Mouse (Mus musculus): ENCODE data around the gene Eftud2. TPM values are rescaled to one million over a fixed set of nuclear protein-coding genes. Genes with fewer than 3 reads are reported as not detected.

Eftud2 gene
- polyA plus RNA-seq, 1 experiment from 2014 or later: 250 TPM

- peaks cover 1% of the 10 kb centered on the region; the same call in 1 of the 2 replicates for H3K4me1 ChIP-seq (ENCODE audit: control insufficient read depth, insufficient read depth, low read length)
- H3K4me2 ChIP-seq (replicated peaks; ENCODE audit: low read depth, low read length): no peak overlapping the region
- no peaks in the 10 kb centered on the region for H3K9me3 ChIP-seq (ENCODE audit: control insufficient read depth, low read length)
- H3K27ac ChIP-seq (ENCODE audit: low read depth, low read length): no peak overlapping the region
- H3K4me3 ChIP-seq (ENCODE audit: low read length): no peak overlapping the region
- no peaks in the 10 kb centered on the region for H3K36me3 ChIP-seq (ENCODE audit: control insufficient read depth, insufficient read depth, low read length)
- H3K27me3 ChIP-seq (ENCODE audit: control insufficient read depth, insufficient read depth, low read length): no peaks in the 10 kb centered on the region
- WGBS: 70% methylated on average over 3 of the region's 3 CpGs
- no peak overlapping the region for H3K9ac ChIP-seq (ENCODE audit: low read depth, low read length)
- ATAC-seq (ENCODE audit: low FRiP score, low TSS enrichment): no peak
Observed at GRCm38 (mm10) chr11:102888135-102888534, 7.3 kb upstream of the Eftud2 start.

GRCm38 (mm10) chr11:102887433-102887832, 6.6 kb upstream of the Eftud2 start:
- Histone ChIP-seq H3K9ac (ENCODE audit: low read depth, low read length) (no peak overlapping the region), H3K9me3 (ENCODE audit: control insufficient read depth, low read length) (no peaks in the 10 kb centered on the region), H3K27ac (ENCODE audit: low read depth, low read length) (no peak overlapping the region), H3K36me3 (ENCODE audit: control insufficient read depth, insufficient read depth, low read length) (no peaks in the 10 kb centered on the region), H3K27me3 (ENCODE audit: control insufficient read depth, insufficient read depth, low read length) (no peaks in the 10 kb centered on the region), H3K4me3 (ENCODE audit: low read length) (no peak overlapping the region), H3K4me1 (ENCODE audit: control insufficient read depth, insufficient read depth, low read length) (no peaks in the 10 kb centered on the region), H3K4me2 (replicated peaks; ENCODE audit: low read depth, low read length) (no peak overlapping the region)
- no peak for ATAC-seq (ENCODE audit: low FRiP score, low TSS enrichment)
- 75% methylated on average over 5 of the region's 5 CpGs for WGBS

GRCm38 (mm10) chr11:102884616-102885219, 3.9 kb upstream of the Eftud2 start, which contains the start of gene Fam187a:
Gene Fam187a, plus strand, starts transcription at chr11:102885169.
- Histone ChIP-seq H3K4me2 (replicated peaks; ENCODE audit: low read depth, low read length) (no peak within 1 kb of the TSS), H3K27ac (ENCODE audit: low read depth, low read length) (no peak within 1 kb of the TSS), H3K27me3 (ENCODE audit: control insufficient read depth, insufficient read depth, low read length) (no peaks in the 10 kb centered on the region), H3K4me3 (ENCODE audit: low read length) (no peak within 1 kb of the TSS), H3K9me3 (ENCODE audit: control insufficient read depth, low read length) (no peaks in the 10 kb centered on the region), H3K4me1 (ENCODE audit: control insufficient read depth, insufficient read depth, low read length) (peaks cover 7% of the 10 kb centered on the region; the same call in 1 of the 2 replicates), H3K9ac (ENCODE audit: low read depth, low read length) (no peak within 1 kb of the TSS), H3K36me3 (ENCODE audit: control insufficient read depth, insufficient read depth, low read length) (no peaks in the 10 kb centered on the region)
- no peak for ATAC-seq (ENCODE audit: low FRiP score, low TSS enrichment)
- WGBS: 56% methylated on average over 10 of the region's 10 CpGs

GRCm38 (mm10) chr11:102881314-102882198, 771 bp upstream of the Eftud2 start:
- WGBS: 19% methylated on average over 13 of the region's 13 CpGs
- H3K4me2 ChIP-seq (replicated peaks; ENCODE audit: low read depth, low read length): peak overlapping the region; percentile 61
- H3K4me3 ChIP-seq (ENCODE audit: low read length): peak overlapping the region; percentile 73
- peak overlapping the region; percentile 75 for H3K9ac ChIP-seq (ENCODE audit: low read depth, low read length)
- H3K27me3 ChIP-seq (ENCODE audit: control insufficient read depth, insufficient read depth, low read length): no peaks in the 10 kb centered on the region
- ATAC-seq (ENCODE audit: low FRiP score, low TSS enrichment): peak; percentile 24
- peaks cover 14% of the 10 kb centered on the region for H3K36me3 ChIP-seq (ENCODE audit: control insufficient read depth, insufficient read depth, low read length)
- H3K9me3 ChIP-seq (ENCODE audit: control insufficient read depth, low read length): no peaks in the 10 kb centered on the region
- no peak overlapping the region for H3K27ac ChIP-seq (ENCODE audit: low read depth, low read length)
- H3K4me1 ChIP-seq (ENCODE audit: control insufficient read depth, insufficient read depth, low read length): peaks cover 15% of the 10 kb centered on the region

- peak overlapping the region; percentile 61 for H3K4me2 ChIP-seq (replicated peaks; ENCODE audit: low read depth, low read length)
- WGBS: 52% methylated on average over 2 of the region's 2 CpGs
- no peaks in the 10 kb centered on the region for H3K27me3 ChIP-seq (ENCODE audit: control insufficient read depth, insufficient read depth, low read length)
- no peak for ATAC-seq (ENCODE audit: low FRiP score, low TSS enrichment)
- no peaks in the 10 kb centered on the region for H3K9me3 ChIP-seq (ENCODE audit: control insufficient read depth, low read length)
- peak overlapping the region; percentile 73 for H3K4me3 ChIP-seq (ENCODE audit: low read length)
- H3K9ac ChIP-seq (ENCODE audit: low read depth, low read length): peak overlapping the region; percentile 75; the same call in 1 of the 2 replicates
- H3K27ac ChIP-seq (ENCODE audit: low read depth, low read length): no peak overlapping the region
- H3K4me1 ChIP-seq (ENCODE audit: control insufficient read depth, insufficient read depth, low read length): peaks cover 15% of the 10 kb centered on the region
- H3K36me3 ChIP-seq (ENCODE audit: control insufficient read depth, insufficient read depth, low read length): peaks cover 33% of the 10 kb centered on the region
Observed at GRCm38 (mm10) chr11:102879558-102879957, 1.2 kb downstream of the Eftud2 start.

GRCm38 (mm10) chr11:102874801-102875334, 5.9 kb downstream of the Eftud2 start:
- Histone ChIP-seq H3K27me3 (ENCODE audit: control insufficient read depth, insufficient read depth, low read length) (no peaks in the 10 kb centered on the region), H3K9ac (ENCODE audit: low read depth, low read length) (no peak overlapping the region), H3K9me3 (ENCODE audit: control insufficient read depth, low read length) (no peaks in the 10 kb centered on the region), H3K4me2 (replicated peaks; ENCODE audit: low read depth, low read length) (no peak overlapping the region), H3K4me1 (ENCODE audit: control insufficient read depth, insufficient read depth, low read length) (peaks cover 9% of the 10 kb centered on the region), H3K27ac (ENCODE audit: low read depth, low read length) (no peak overlapping the region), H3K36me3 (ENCODE audit: control insufficient read depth, insufficient read depth, low read length) (peaks cover 66% of the 10 kb centered on the region), H3K4me3 (ENCODE audit: low read length) (no peak overlapping the region)
- 89% methylated on average over 7 of the region's 7 CpGs for WGBS
- no peak for ATAC-seq (ENCODE audit: low FRiP score, low TSS enrichment)

- Histone ChIP-seq H3K4me3 (ENCODE audit: low read length) (no peak overlapping the region), H3K4me1 (ENCODE audit: control insufficient read depth, insufficient read depth, low read length) (no peaks in the 10 kb centered on the region), H3K9me3 (ENCODE audit: control insufficient read depth, low read length) (no peaks in the 10 kb centered on the region), H3K27ac (ENCODE audit: low read depth, low read length) (no peak overlapping the region), H3K4me2 (replicated peaks; ENCODE audit: low read depth, low read length) (no peak overlapping the region), H3K27me3 (ENCODE audit: control insufficient read depth, insufficient read depth, low read length) (no peaks in the 10 kb centered on the region), H3K9ac (ENCODE audit: low read depth, low read length) (no peak overlapping the region), H3K36me3 (ENCODE audit: control insufficient read depth, insufficient read depth, low read length) (peaks cover 93% of the 10 kb centered on the region)
- WGBS: 41% methylated on average over 4 of the region's 4 CpGs
- ATAC-seq (ENCODE audit: low FRiP score, low TSS enrichment): no peak
Observed at GRCm38 (mm10) chr11:102864272-102864671, 16.5 kb downstream of the Eftud2 start.

GRCm38 (mm10) chr11:102859933-102860332, 20.9 kb downstream of the Eftud2 start:
- Histone ChIP-seq H3K4me2 (replicated peaks; ENCODE audit: low read depth, low read length) (no peak overlapping the region), H3K4me1 (ENCODE audit: control insufficient read depth, insufficient read depth, low read length) (no peaks in the 10 kb centered on the region), H3K36me3 (ENCODE audit: control insufficient read depth, insufficient read depth, low read length) (peaks cover 95% of the 10 kb centered on the region), H3K9me3 (ENCODE audit: control insufficient read depth, low read length) (no peaks in the 10 kb centered on the region), H3K27ac (ENCODE audit: low read depth, low read length) (no peak overlapping the region), H3K27me3 (ENCODE audit: control insufficient read depth, insufficient read depth, low read length) (no peaks in the 10 kb centered on the region), H3K4me3 (ENCODE audit: low read length) (no peak overlapping the region), H3K9ac (ENCODE audit: low read depth, low read length) (no peak overlapping the region)
- WGBS: 87% methylated on average over 8 of the region's 8 CpGs
- no peak for ATAC-seq (ENCODE audit: low FRiP score, low TSS enrichment)

GRCm38 (mm10) chr11:102858951-102859350, 21.8 kb downstream of the Eftud2 start:
- H3K4me1 ChIP-seq (ENCODE audit: control insufficient read depth, insufficient read depth, low read length): no peaks in the 10 kb centered on the region
- H3K9me3 ChIP-seq (ENCODE audit: control insufficient read depth, low read length): no peaks in the 10 kb centered on the region
- no peak overlapping the region for H3K4me2 ChIP-seq (replicated peaks; ENCODE audit: low read depth, low read length)
- no peaks in the 10 kb centered on the region for H3K27me3 ChIP-seq (ENCODE audit: control insufficient read depth, insufficient read depth, low read length)
- no peak overlapping the region for H3K27ac ChIP-seq (ENCODE audit: low read depth, low read length)
- no peak for ATAC-seq (ENCODE audit: low FRiP score, low TSS enrichment)
- no peak overlapping the region for H3K4me3 ChIP-seq (ENCODE audit: low read length)
- peaks cover 97% of the 10 kb centered on the region for H3K36me3 ChIP-seq (ENCODE audit: control insufficient read depth, insufficient read depth, low read length)
- WGBS: 83% methylated on average over 11 of the region's 11 CpGs
- no peak overlapping the region for H3K9ac ChIP-seq (ENCODE audit: low read depth, low read length)
